Mouse (Mus musculus): ENCODE data around the gene Slc2a10. TPM values are rescaled to one million over a fixed set of nuclear protein-coding genes. Genes with fewer than 3 reads are reported as not detected.

Gene Slc2a10
- polyA plus RNA-seq (2014; fragmentation: Nextera tagmentation; extraction: Ambion mirVana) = 2.8 and 3.8 TPM in 2 replicates

- 5% methylated on average over 26 of the region's 32 CpGs for WGBS
- ATAC-seq (replicated peaks; ENCODE audit: insufficient number of reproducible peaks, low FRiP score, low TSS enrichment, low read depth) (peak; percentile 83), DNase-seq (ENCODE audit: low spot score) (peak; percentile 54)
- peak within 1 kb of the TSS; percentile 86 for H3K4me2 ChIP-seq (ENCODE audit: low read depth, low read length)
- no peaks in the 10 kb centered on the region for H3K9me3 ChIP-seq (replicated peaks; ENCODE audit: control insufficient read depth, low read length)
- no peaks in the 10 kb centered on the region for H3K27me3 ChIP-seq (ENCODE audit: control insufficient read depth, insufficient read depth, low read length)
- peak within 1 kb of the TSS; percentile 11; the same call in 1 of the 2 replicates for H3K27ac ChIP-seq (replicated peaks; ENCODE audit: low read depth, low read length)
- peak within 1 kb of the TSS; percentile 49 for H3K4me3 ChIP-seq (ENCODE audit: low read depth, low read length)
- H3K9ac ChIP-seq (replicated peaks; ENCODE audit: low read length) = peak within 1 kb of the TSS; percentile 72
- H3K36me3 ChIP-seq (replicated peaks; ENCODE audit: control insufficient read depth, insufficient read depth, low read depth, low read length) = no peaks in the 10 kb centered on the region
- peaks cover 6% of the 10 kb centered on the region for H3K4me1 ChIP-seq (ENCODE audit: control insufficient read depth, insufficient read depth, low read length)
Measured at GRCm38 (mm10) chr2:165503259-165504203, at the start of gene Slc2a10. TSS of gene Slc2a10 (plus strand) at chr2:165503787.

DNA sequence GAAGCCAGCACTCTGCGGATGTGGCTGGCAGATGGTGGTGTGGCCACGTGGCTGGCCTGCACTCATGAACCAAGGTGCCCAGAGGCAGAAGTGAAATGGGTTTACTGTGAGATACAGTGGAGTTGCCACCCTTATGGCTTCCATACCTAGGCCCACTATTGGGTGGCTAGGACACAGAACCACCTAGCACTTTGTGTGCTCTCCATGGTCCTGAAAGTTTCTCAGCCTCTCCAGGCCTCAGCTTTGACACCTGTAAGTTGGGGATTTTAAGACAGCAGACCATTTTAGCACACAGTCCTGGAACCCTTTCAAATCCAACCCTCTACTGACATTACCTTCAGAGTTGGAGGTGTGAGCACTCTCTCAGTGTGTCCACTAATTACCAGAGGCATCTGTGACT lies 46.9 kb upstream of the Slc2a10 start:
- Histone ChIP-seq H3K36me3 (replicated peaks; ENCODE audit: control insufficient read depth, insufficient read depth, low read depth, low read length) (no peaks in the 10 kb centered on the region), H3K9me3 (replicated peaks; ENCODE audit: control insufficient read depth, low read length) (no peaks in the 10 kb centered on the region), H3K4me2 (ENCODE audit: low read depth, low read length) (no peak overlapping the region), H3K27ac (replicated peaks; ENCODE audit: low read depth, low read length) (no peak overlapping the region), H3K9ac (replicated peaks; ENCODE audit: low read length) (no peak overlapping the region), H3K27me3 (ENCODE audit: control insufficient read depth, insufficient read depth, low read length) (no peaks in the 10 kb centered on the region), H3K4me3 (ENCODE audit: low read depth, low read length) (no peak overlapping the region), H3K4me1 (ENCODE audit: control insufficient read depth, insufficient read depth, low read length) (no peaks in the 10 kb centered on the region)
- 56% methylated on average over 2 of the region's 2 CpGs for WGBS
- no peak for ATAC-seq (replicated peaks; ENCODE audit: insufficient number of reproducible peaks, low FRiP score, low TSS enrichment, low read depth)
- peak; percentile 75 for DNase-seq (ENCODE audit: low spot score)

DNA sequence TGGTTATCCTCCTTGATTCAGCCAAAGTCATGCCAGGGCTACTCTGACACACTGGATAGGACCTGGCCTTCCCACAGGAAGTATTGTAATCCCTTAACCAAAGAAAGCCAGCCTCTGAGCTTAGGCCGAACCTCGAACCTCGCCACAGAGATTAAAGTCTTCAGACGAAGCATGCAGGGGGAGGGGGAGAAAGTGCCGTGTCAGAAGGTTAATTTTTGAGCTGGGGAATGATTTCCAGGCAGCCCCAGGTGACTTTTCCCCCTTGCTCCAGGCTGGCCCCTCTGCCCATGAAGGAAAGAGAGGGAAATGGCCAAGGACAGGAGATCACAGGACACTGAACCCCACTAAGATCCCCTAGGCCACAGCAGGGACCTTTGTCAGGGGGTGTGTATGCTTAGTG lies 45.4 kb upstream of the Slc2a10 start:
- no peaks in the 10 kb centered on the region for H3K36me3 ChIP-seq (replicated peaks; ENCODE audit: control insufficient read depth, insufficient read depth, low read depth, low read length)
- ATAC-seq (replicated peaks; ENCODE audit: insufficient number of reproducible peaks, low FRiP score, low TSS enrichment, low read depth) (no peak), DNase-seq (ENCODE audit: low spot score) (no peak)
- no peaks in the 10 kb centered on the region for H3K9me3 ChIP-seq (replicated peaks; ENCODE audit: control insufficient read depth, low read length)
- no peaks in the 10 kb centered on the region for H3K4me1 ChIP-seq (ENCODE audit: control insufficient read depth, insufficient read depth, low read length)
- no peak overlapping the region for H3K27ac ChIP-seq (replicated peaks; ENCODE audit: low read depth, low read length)
- no peaks in the 10 kb centered on the region for H3K27me3 ChIP-seq (ENCODE audit: control insufficient read depth, insufficient read depth, low read length)
- H3K4me3 ChIP-seq (ENCODE audit: low read depth, low read length) = no peak overlapping the region
- H3K9ac ChIP-seq (replicated peaks; ENCODE audit: low read length) = no peak overlapping the region
- H3K4me2 ChIP-seq (ENCODE audit: low read depth, low read length) = no peak overlapping the region
- WGBS = 46% methylated on average over 5 of the region's 5 CpGs

- peak; percentile 2 for DNase-seq (ENCODE audit: low spot score)
- Histone ChIP-seq H3K27ac (replicated peaks; ENCODE audit: low read depth, low read length) (no peak overlapping the region), H3K4me2 (ENCODE audit: low read depth, low read length) (no peak overlapping the region), H3K4me3 (ENCODE audit: low read depth, low read length) (no peak overlapping the region), H3K36me3 (replicated peaks; ENCODE audit: control insufficient read depth, insufficient read depth, low read depth, low read length) (no peaks in the 10 kb centered on the region), H3K27me3 (ENCODE audit: control insufficient read depth, insufficient read depth, low read length) (no peaks in the 10 kb centered on the region), H3K4me1 (ENCODE audit: control insufficient read depth, insufficient read depth, low read length) (no peaks in the 10 kb centered on the region), H3K9ac (replicated peaks; ENCODE audit: low read length) (no peak overlapping the region), H3K9me3 (replicated peaks; ENCODE audit: control insufficient read depth, low read length) (no peaks in the 10 kb centered on the region)
- ATAC-seq (replicated peaks; ENCODE audit: insufficient number of reproducible peaks, low FRiP score, low TSS enrichment, low read depth) = 0 out of 2 replicates have a peak, but pooled peaks have one; percentile 29
- WGBS = 14% methylated on average over 7 of the region's 7 CpGs
Measured at GRCm38 (mm10) chr2:165459663-165460062, 43.9 kb upstream of the Slc2a10 start.

GRCm38 (mm10) chr2:165467824-165468452 lies 35.6 kb upstream of the Slc2a10 start:
- no peaks in the 10 kb centered on the region for H3K36me3 ChIP-seq (replicated peaks; ENCODE audit: control insufficient read depth, insufficient read depth, low read depth, low read length)
- H3K4me3 ChIP-seq (ENCODE audit: low read depth, low read length) = no peak overlapping the region
- H3K27me3 ChIP-seq (ENCODE audit: control insufficient read depth, insufficient read depth, low read length) = 0 out of 2 replicates have a peak, but pooled peaks cover 5% of the 10 kb centered on the region
- H3K4me1 ChIP-seq (ENCODE audit: control insufficient read depth, insufficient read depth, low read length) = no peaks in the 10 kb centered on the region
- WGBS = 55% methylated on average over 15 of the region's 15 CpGs
- no peak overlapping the region for H3K4me2 ChIP-seq (ENCODE audit: low read depth, low read length)
- H3K27ac ChIP-seq (replicated peaks; ENCODE audit: low read depth, low read length) = no peak overlapping the region
- DNase-seq (ENCODE audit: low spot score) (no peak), ATAC-seq (replicated peaks; ENCODE audit: insufficient number of reproducible peaks, low FRiP score, low TSS enrichment, low read depth) (no peak; the same call in 1 of the 2 replicates)
- no peaks in the 10 kb centered on the region for H3K9me3 ChIP-seq (replicated peaks; ENCODE audit: control insufficient read depth, low read length)
- no peak overlapping the region for H3K9ac ChIP-seq (replicated peaks; ENCODE audit: low read length)

DNA sequence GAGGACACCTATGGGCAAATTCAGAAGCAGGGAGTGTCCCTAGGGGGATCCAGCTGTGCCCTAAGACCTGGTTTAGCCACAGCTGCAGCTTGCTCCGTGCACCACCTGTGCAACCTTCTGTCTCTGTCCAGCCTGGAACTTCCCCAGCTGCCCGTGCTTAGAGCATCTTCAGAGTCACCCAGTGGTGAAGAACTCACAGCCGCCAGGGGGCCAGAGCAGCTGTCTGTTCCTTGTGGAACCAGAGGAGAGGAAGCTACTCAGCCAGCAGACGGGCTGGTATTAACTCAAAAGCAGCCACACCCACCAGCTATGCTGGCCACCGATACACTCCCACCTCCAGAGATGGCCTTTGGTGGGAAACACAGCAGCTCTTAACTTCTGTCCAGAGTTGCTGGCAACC lies 33.4 kb upstream of the Slc2a10 start:
- Histone ChIP-seq H3K27ac (replicated peaks; ENCODE audit: low read depth, low read length) (no peak overlapping the region), H3K36me3 (replicated peaks; ENCODE audit: control insufficient read depth, insufficient read depth, low read depth, low read length) (no peaks in the 10 kb centered on the region), H3K9me3 (replicated peaks; ENCODE audit: control insufficient read depth, low read length) (no peaks in the 10 kb centered on the region), H3K4me3 (ENCODE audit: low read depth, low read length) (no peak overlapping the region), H3K4me1 (ENCODE audit: control insufficient read depth, insufficient read depth, low read length) (no peaks in the 10 kb centered on the region), H3K4me2 (ENCODE audit: low read depth, low read length) (no peak overlapping the region), H3K9ac (replicated peaks; ENCODE audit: low read length) (no peak overlapping the region), H3K27me3 (ENCODE audit: control insufficient read depth, insufficient read depth, low read length) (peaks cover 10% of the 10 kb centered on the region)
- 36% methylated on average over 5 of the region's 5 CpGs for WGBS
- DNase-seq (ENCODE audit: low spot score) (peak; percentile 27), ATAC-seq (replicated peaks; ENCODE audit: insufficient number of reproducible peaks, low FRiP score, low TSS enrichment, low read depth) (no peak)

DNA sequence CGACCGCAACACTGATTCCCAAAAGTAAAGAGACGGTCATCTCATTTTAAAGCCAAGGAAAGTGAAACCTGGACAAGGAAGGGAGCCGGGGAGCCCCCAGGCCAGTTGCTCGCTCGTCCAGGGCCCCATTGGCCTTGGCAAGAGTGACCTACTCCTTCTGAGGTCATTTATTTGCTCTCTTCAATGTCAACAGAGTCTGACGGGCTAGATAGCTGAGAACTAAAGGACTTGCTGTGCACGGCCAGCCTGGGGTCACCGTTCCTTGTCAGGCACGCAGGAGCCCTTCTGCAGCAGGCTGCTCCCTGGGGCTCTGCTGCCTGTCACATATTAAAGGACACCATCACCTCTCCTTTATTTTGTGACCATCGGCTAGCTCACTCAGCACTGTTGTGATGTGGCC lies 31.6 kb upstream of the Slc2a10 start:
- Histone ChIP-seq H3K27me3 (ENCODE audit: control insufficient read depth, insufficient read depth, low read length) (peaks cover 10% of the 10 kb centered on the region), H3K9ac (replicated peaks; ENCODE audit: low read length) (no peak overlapping the region), H3K4me2 (ENCODE audit: low read depth, low read length) (no peak overlapping the region), H3K4me3 (ENCODE audit: low read depth, low read length) (no peak overlapping the region), H3K27ac (replicated peaks; ENCODE audit: low read depth, low read length) (no peak overlapping the region), H3K9me3 (replicated peaks; ENCODE audit: control insufficient read depth, low read length) (no peaks in the 10 kb centered on the region), H3K36me3 (replicated peaks; ENCODE audit: control insufficient read depth, insufficient read depth, low read depth, low read length) (no peaks in the 10 kb centered on the region), H3K4me1 (ENCODE audit: control insufficient read depth, insufficient read depth, low read length) (no peaks in the 10 kb centered on the region)
- DNase-seq (ENCODE audit: low spot score) = no peak
- ATAC-seq (replicated peaks; ENCODE audit: insufficient number of reproducible peaks, low FRiP score, low TSS enrichment, low read depth) = no peak
- WGBS = 63% methylated on average over 11 of the region's 11 CpGs

DNA sequence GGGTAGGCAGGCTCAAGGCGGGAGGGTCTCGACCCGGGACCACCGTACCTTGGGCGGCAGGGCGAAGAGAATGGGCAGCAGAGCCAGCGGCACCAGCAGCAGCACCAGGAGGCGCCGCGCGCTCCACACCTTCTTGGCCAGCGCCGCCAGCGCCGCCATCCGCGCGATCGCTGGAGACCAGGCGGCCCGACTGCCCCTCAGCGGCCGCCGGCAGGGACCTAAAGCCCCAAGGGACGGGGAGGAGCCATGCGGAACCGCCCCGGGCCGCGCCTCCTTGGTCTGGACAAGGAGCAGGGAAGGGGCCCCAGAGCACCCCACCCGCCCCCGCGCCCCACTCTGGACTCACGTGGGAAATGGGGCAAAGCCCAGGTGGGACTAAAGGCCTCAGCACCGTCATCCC lies 30.6 kb upstream of the Slc2a10 start, which contains the start of gene Slc13a3:
Gene Slc13a3 (minus strand): TSS at position 228 of the 400 bp plus-strand sequence.
- Histone ChIP-seq H3K36me3 (replicated peaks; ENCODE audit: control insufficient read depth, insufficient read depth, low read depth, low read length) (no peaks in the 10 kb centered on the region), H3K4me1 (ENCODE audit: control insufficient read depth, insufficient read depth, low read length) (no peaks in the 10 kb centered on the region), H3K27me3 (ENCODE audit: control insufficient read depth, insufficient read depth, low read length) (peaks cover 10% of the 10 kb centered on the region), H3K9me3 (replicated peaks; ENCODE audit: control insufficient read depth, low read length) (no peaks in the 10 kb centered on the region), H3K4me3 (ENCODE audit: low read depth, low read length) (no peak within 1 kb of the TSS), H3K4me2 (ENCODE audit: low read depth, low read length) (peak within 1 kb of the TSS; percentile 19), H3K9ac (replicated peaks; ENCODE audit: low read length) (no peak within 1 kb of the TSS), H3K27ac (replicated peaks; ENCODE audit: low read depth, low read length) (no peak within 1 kb of the TSS)
- 3% methylated on average over 34 of the region's 35 CpGs for WGBS
- DNase-seq (ENCODE audit: low spot score) = peak; percentile 39
- no peak for ATAC-seq (replicated peaks; ENCODE audit: insufficient number of reproducible peaks, low FRiP score, low TSS enrichment, low read depth)

Data from embryonic facial prominence, embryonic 11.5 days (tissue).